Mouse (Mus musculus): ENCODE measurements around the gene Tecr. TPM values are rescaled to one million over a fixed set of nuclear protein-coding genes. Genes with fewer than 3 reads are reported as not detected.
"Not testable (repeated sequence)": the region's sequence is repeated elsewhere in the genome, so short reads cannot be mapped to it uniquely, and the experiment has no call there.

Tecr gene
- polyA plus RNA-seq, 1 experiment from 2014 or later = 550 TPM

DNA sequence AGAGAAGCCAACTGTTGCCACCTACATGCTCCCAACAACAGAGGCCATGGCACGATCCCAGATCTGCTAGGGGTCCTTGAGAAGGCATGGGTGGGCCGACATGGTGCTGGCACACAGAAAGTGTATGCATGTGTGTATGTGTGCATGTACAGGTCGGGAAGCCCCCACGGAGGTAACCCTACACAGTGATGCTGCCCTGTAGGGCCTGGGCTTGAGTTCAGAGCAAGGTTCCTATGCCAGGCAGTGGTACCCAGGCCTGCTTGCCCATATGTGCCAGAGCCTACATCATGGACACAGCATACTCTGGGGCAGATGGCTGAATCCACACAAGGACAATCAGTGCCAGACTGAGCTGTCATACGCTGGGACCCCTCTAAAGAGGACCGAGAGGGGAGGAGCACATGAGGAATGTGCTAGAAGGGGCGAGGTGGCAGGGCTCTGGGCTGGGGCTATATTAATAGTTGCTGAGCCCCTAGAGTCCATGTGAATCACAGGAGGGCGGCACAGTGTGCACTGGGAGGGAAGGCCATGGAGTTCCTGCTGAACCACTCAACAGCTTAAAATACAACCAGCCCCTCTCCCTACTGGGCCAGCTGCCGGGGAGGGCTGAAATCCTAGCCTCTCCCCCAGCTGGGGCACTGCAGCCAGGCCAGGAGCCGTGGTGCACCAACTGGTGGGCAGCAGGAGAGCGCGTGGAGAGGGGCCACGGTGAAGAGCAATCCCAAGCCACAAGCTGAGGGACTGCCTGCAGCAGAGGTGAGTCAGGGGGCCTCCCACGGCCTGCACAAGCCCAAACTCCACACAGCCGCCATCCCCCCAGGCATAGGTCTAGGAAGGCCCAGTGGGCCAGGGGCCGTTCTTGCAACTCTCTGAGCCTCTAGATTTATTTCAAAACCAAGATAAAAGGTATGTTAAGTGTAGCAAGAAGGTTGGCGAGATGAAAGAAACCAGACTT, 31.9 kb downstream of the Tecr start:
- 0 out of 2 replicates have a peak, but pooled peaks cover 4% of the 10 kb centered on the region for H3K4me1 ChIP-seq (replicated peaks; ENCODE audit: control insufficient read depth, insufficient read depth, low read length)
- no peak overlapping the region for H3K27ac ChIP-seq (ENCODE audit: low read depth, low read length)
- no peak overlapping the region for H3K4me3 ChIP-seq (ENCODE audit: low read depth, low read length)
- WGBS = 89% methylated on average over 17 of the region's 17 CpGs
- H3K4me2 ChIP-seq (ENCODE audit: low read depth, low read length, severe bottlenecking) = no peak overlapping the region
- H3K9me3 ChIP-seq (ENCODE audit: control insufficient read depth, low read length) = no peaks in the 10 kb centered on the region
- no peak overlapping the region for H3K9ac ChIP-seq (ENCODE audit: low read length)
- ATAC-seq (replicated peaks; ENCODE audit: low FRiP score) = no peak
- DNase-seq (ENCODE audit: low spot score) = peak; percentile 43
- no peaks in the 10 kb centered on the region for H3K27me3 ChIP-seq (ENCODE audit: control insufficient read depth, insufficient read depth, low read length)
- peaks cover 10% of the 10 kb centered on the region; the same call in 1 of the 2 replicates for H3K36me3 ChIP-seq (ENCODE audit: control insufficient read depth, insufficient read depth, low read length)

DNA sequence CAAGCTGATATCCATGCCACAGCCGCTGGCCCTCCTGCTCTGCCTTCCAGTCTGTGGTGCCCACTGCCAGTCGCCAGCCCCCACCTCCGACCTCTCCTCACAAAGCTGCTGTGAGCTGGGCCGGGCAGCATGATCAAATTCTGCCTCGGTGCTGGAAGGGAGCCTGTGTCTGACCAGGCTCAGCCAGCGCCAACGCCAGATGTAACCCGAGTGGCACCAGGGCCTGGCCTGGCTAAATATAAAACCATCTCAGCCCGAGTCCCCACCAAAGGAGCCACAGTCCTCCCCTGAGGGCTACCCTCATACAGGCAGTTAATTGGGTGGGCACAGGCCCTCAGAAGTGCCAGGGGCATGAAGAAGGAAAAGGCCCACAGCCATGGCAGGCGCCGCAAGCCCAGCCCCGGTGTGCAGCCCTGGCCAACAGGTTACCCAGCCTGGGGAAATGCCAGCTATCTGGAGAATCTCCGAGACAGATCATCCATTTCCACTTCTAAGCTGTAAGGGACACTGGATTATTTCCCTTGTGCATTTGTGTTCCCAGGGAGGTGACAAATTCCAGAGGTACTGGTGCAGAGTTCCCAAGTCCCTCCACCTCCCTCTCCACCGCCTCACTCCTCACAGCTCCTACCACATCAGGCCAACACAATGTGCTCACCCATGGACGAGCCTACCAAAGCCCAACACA, 33.0 kb downstream of the Tecr start:
- Histone ChIP-seq H3K4me1 (replicated peaks; ENCODE audit: control insufficient read depth, insufficient read depth, low read length) (0 out of 2 replicates have a peak, but pooled peaks cover 4% of the 10 kb centered on the region), H3K4me3 (ENCODE audit: low read depth, low read length) (no peak overlapping the region)

GRCm38 (mm10) chr8:83573140-83573875, 34.5 kb downstream of the Tecr start:
- peak; percentile 49 for DNase-seq (ENCODE audit: low spot score)
- no peak overlapping the region for H3K9ac ChIP-seq (ENCODE audit: low read length)
- no peak for ATAC-seq (replicated peaks; ENCODE audit: low FRiP score)

More for the DNA sequence above, 33.0 kb downstream of the Tecr start:
- DNase-seq (ENCODE audit: low spot score) = peak; percentile 49
- no peaks in the 10 kb centered on the region for H3K27me3 ChIP-seq (ENCODE audit: control insufficient read depth, insufficient read depth, low read length)
- WGBS = 87% methylated on average over 15 of the region's 15 CpGs
- no peak for ATAC-seq (replicated peaks; ENCODE audit: low FRiP score)
- no peaks in the 10 kb centered on the region for H3K9me3 ChIP-seq (ENCODE audit: control insufficient read depth, low read length)
- no peak overlapping the region for H3K27ac ChIP-seq (ENCODE audit: low read depth, low read length)
- peaks cover 10% of the 10 kb centered on the region; the same call in 1 of the 2 replicates for H3K36me3 ChIP-seq (ENCODE audit: control insufficient read depth, insufficient read depth, low read length)
- no peak overlapping the region for H3K4me2 ChIP-seq (ENCODE audit: low read depth, low read length, severe bottlenecking)
- no peak overlapping the region for H3K9ac ChIP-seq (ENCODE audit: low read length)

GRCm38 (mm10) chr8:83572246-83572812, 35.4 kb downstream of the Tecr start:
- DNase-seq (ENCODE audit: low spot score) (peak; percentile 48), ATAC-seq (replicated peaks; ENCODE audit: low FRiP score) (no peak)
- 93% methylated on average over 5 of the region's 5 CpGs for WGBS
- Histone ChIP-seq H3K9me3 (ENCODE audit: control insufficient read depth, low read length) (no peaks in the 10 kb centered on the region), H3K4me1 (replicated peaks; ENCODE audit: control insufficient read depth, insufficient read depth, low read length) (0 out of 2 replicates have a peak, but pooled peaks cover 4% of the 10 kb centered on the region), H3K4me3 (ENCODE audit: low read depth, low read length) (no peak overlapping the region), H3K4me2 (ENCODE audit: low read depth, low read length, severe bottlenecking) (no peak overlapping the region), H3K27ac (ENCODE audit: low read depth, low read length) (no peak overlapping the region), H3K36me3 (ENCODE audit: control insufficient read depth, insufficient read depth, low read length) (peaks cover 10% of the 10 kb centered on the region; the same call in 1 of the 2 replicates), H3K27me3 (ENCODE audit: control insufficient read depth, insufficient read depth, low read length) (no peaks in the 10 kb centered on the region), H3K9ac (ENCODE audit: low read length) (no peak overlapping the region)

More at GRCm38 (mm10) chr8:83573140-83573875, 34.5 kb downstream of the Tecr start:
- peaks cover 10% of the 10 kb centered on the region; the same call in 1 of the 2 replicates for H3K36me3 ChIP-seq (ENCODE audit: control insufficient read depth, insufficient read depth, low read length)
- no peak overlapping the region for H3K27ac ChIP-seq (ENCODE audit: low read depth, low read length)
- H3K4me2 ChIP-seq (ENCODE audit: low read depth, low read length, severe bottlenecking) = no peak overlapping the region
- H3K4me3 ChIP-seq (ENCODE audit: low read depth, low read length) = no peak overlapping the region
- no peaks in the 10 kb centered on the region for H3K9me3 ChIP-seq (ENCODE audit: control insufficient read depth, low read length)
- H3K27me3 ChIP-seq (ENCODE audit: control insufficient read depth, insufficient read depth, low read length) = no peaks in the 10 kb centered on the region
- 91% methylated on average over 18 of the region's 18 CpGs for WGBS
- H3K4me1 ChIP-seq (replicated peaks; ENCODE audit: control insufficient read depth, insufficient read depth, low read length) = 0 out of 2 replicates have a peak, but pooled peaks cover 3% of the 10 kb centered on the region

DNA sequence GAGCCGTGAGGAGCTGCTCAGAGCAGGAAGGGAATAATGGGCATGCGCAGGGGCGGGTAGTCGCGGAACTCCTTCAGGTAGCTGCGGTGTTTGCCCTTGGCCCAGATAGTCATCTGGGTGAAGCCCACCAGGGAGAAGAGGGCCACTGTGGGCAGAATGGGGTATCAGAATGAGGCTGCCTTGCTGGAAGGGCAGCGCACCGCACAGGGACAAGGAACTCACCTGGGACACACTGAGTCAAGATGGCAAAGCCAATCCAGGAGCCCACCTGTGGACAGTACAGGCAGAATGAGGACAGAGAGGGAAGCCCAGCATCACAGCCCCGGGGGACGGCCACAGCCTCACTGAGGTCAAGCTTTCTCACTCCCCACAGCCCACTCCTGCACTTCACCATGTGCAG, 36.0 kb downstream of the Tecr start:
- no peak overlapping the region for H3K4me3 ChIP-seq (ENCODE audit: low read depth, low read length)
- H3K9me3 ChIP-seq (ENCODE audit: control insufficient read depth, low read length) = no peaks in the 10 kb centered on the region
- DNase-seq (ENCODE audit: low spot score) (peak; percentile 47), ATAC-seq (replicated peaks; ENCODE audit: low FRiP score) (no peak)
- WGBS = 95% methylated on average over 10 of the region's 10 CpGs
- no peak overlapping the region for H3K9ac ChIP-seq (ENCODE audit: low read length)
- H3K4me1 ChIP-seq (replicated peaks; ENCODE audit: control insufficient read depth, insufficient read depth, low read length) = 0 out of 2 replicates have a peak, but pooled peaks cover 4% of the 10 kb centered on the region
- H3K27ac ChIP-seq (ENCODE audit: low read depth, low read length) = no peak overlapping the region
- H3K27me3 ChIP-seq (ENCODE audit: control insufficient read depth, insufficient read depth, low read length) = no peaks in the 10 kb centered on the region
- no peak overlapping the region for H3K4me2 ChIP-seq (ENCODE audit: low read depth, low read length, severe bottlenecking)
- peaks cover 10% of the 10 kb centered on the region; the same call in 1 of the 2 replicates for H3K36me3 ChIP-seq (ENCODE audit: control insufficient read depth, insufficient read depth, low read length)

- ATAC-seq (replicated peaks; ENCODE audit: low FRiP score); H3K4me1 ChIP-seq (replicated peaks; ENCODE audit: control insufficient read depth, insufficient read depth, low read length); H3K4me3 ChIP-seq (ENCODE audit: low read depth, low read length); H3K27me3 ChIP-seq (ENCODE audit: control insufficient read depth, insufficient read depth, low read length); H3K9me3 ChIP-seq (ENCODE audit: control insufficient read depth, low read length); H3K9ac ChIP-seq (ENCODE audit: low read length); DNase-seq (ENCODE audit: low spot score); H3K27ac ChIP-seq (ENCODE audit: low read depth, low read length); H3K4me2 ChIP-seq (ENCODE audit: low read depth, low read length, severe bottlenecking): not testable (repeated sequence)
- H3K36me3 ChIP-seq (ENCODE audit: control insufficient read depth, insufficient read depth, low read length) = peaks cover 10% of the 10 kb centered on the region; the same call in 1 of the 2 replicates
- 100% methylated on average over 6 of the region's 7 CpGs for WGBS
Measured at GRCm38 (mm10) chr8:83571001-83571340, 36.8 kb downstream of the Tecr start.

DNA sequence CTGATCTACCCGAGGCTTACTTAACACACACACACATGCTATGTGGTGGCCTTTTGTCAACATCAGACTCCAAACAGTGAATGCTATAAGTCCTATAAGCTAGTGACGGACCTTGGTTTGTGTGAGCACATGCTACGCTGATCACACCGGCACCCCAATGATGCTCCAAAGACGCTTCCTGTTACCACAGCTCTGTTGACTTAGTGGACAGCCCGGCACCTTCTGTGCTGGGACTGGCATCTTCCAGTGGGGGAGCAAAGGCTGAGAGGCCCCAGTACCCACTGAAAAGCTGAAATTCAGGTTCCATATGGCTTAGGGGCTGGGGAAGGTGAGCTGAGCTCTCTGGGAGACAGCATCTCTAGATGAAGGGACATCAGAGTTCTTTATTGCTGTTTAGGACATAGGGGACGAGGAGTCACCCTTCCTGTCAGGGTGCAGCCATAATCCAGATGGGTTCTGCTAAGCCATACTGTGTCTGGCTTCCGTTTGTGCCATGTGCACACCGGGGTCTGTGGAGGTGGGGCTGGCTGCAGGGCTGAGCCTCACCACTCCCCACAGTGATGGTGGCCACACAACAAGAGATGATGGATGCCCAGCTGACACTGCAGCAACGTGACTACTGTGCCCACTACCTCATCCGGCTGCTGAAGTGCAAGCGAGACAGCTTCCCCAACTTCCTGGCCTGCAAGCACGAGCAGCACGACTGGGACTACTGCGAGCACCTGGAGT, 37.3 kb downstream of the Tecr start:
- no peak overlapping the region for H3K27ac ChIP-seq (ENCODE audit: low read depth, low read length)
- 91% methylated on average over 15 of the region's 15 CpGs for WGBS
- no peaks in the 10 kb centered on the region for H3K27me3 ChIP-seq (ENCODE audit: control insufficient read depth, insufficient read depth, low read length)
- H3K4me2 ChIP-seq (ENCODE audit: low read depth, low read length, severe bottlenecking) = no peak overlapping the region
- H3K9me3 ChIP-seq (ENCODE audit: control insufficient read depth, low read length) = no peaks in the 10 kb centered on the region
- peaks cover 10% of the 10 kb centered on the region; the same call in 1 of the 2 replicates for H3K36me3 ChIP-seq (ENCODE audit: control insufficient read depth, insufficient read depth, low read length)
- no peak overlapping the region for H3K4me3 ChIP-seq (ENCODE audit: low read depth, low read length)
- no peak overlapping the region for H3K9ac ChIP-seq (ENCODE audit: low read length)
- DNase-seq (ENCODE audit: low spot score) (no peak), ATAC-seq (replicated peaks; ENCODE audit: low FRiP score) (no peak)
- H3K4me1 ChIP-seq (replicated peaks; ENCODE audit: control insufficient read depth, insufficient read depth, low read length) = 0 out of 2 replicates have a peak, but pooled peaks cover 4% of the 10 kb centered on the region

Measured in forebrain, embryonic 11.5 days (tissue).